Mouse (Mus musculus): ENCODE results near the gene Vps18. TPM values are rescaled to one million over a fixed set of nuclear protein-coding genes. Genes with fewer than 3 reads are reported as not detected.
A peak's percentile ranks its signal among the peaks of the same experiment; 100 is the strongest.

Vps18 gene
- polyA plus RNA-seq, 1 experiment from 2014 or later: 6.3 TPM

GRCm38 (mm10) chr2:119322587-119323300 is 34.2 kb downstream of the Vps18 start:
- Histone ChIP-seq H3K36me3 (ENCODE audit: control insufficient read depth, insufficient read depth) (no peaks in the 10 kb centered on the region), H3K4me2 (ENCODE audit: low read depth, low read length) (peak overlapping the region; percentile 63), H3K27me3 (ENCODE audit: control insufficient read depth, insufficient read depth, low read depth, low read length) (peaks cover 72% of the 10 kb centered on the region), H3K9ac (ENCODE audit: low read depth, low read length) (peak overlapping the region; percentile 42), H3K4me3 (ENCODE audit: low read depth, low read length) (peak overlapping the region; percentile 44), H3K27ac (ENCODE audit: low read length) (no peak overlapping the region), H3K9me3 (replicated peaks; ENCODE audit: control insufficient read depth, low read length) (no peaks in the 10 kb centered on the region), H3K4me1 (ENCODE audit: control insufficient read depth, low read depth, low read length) (peaks cover 54% of the 10 kb centered on the region)
- peak; percentile 57 for ATAC-seq (ENCODE audit: low read depth)
- 5% methylated on average over 39 of the region's 39 CpGs for WGBS (ENCODE audit: insufficient replicate concordance)

- Histone ChIP-seq H3K4me3 (ENCODE audit: low read depth, low read length) (peak overlapping the region; percentile 50), H3K4me2 (ENCODE audit: low read depth, low read length) (peak overlapping the region; percentile 56), H3K9ac (ENCODE audit: low read depth, low read length) (no peak overlapping the region), H3K9me3 (replicated peaks; ENCODE audit: control insufficient read depth, low read length) (no peaks in the 10 kb centered on the region), H3K36me3 (ENCODE audit: control insufficient read depth, insufficient read depth) (no peaks in the 10 kb centered on the region), H3K27me3 (ENCODE audit: control insufficient read depth, insufficient read depth, low read depth, low read length) (peaks cover 84% of the 10 kb centered on the region), H3K4me1 (ENCODE audit: control insufficient read depth, low read depth, low read length) (peaks cover 54% of the 10 kb centered on the region), H3K27ac (ENCODE audit: low read length) (no peak overlapping the region)
- 9% methylated on average over 32 of the region's 32 CpGs for WGBS (ENCODE audit: insufficient replicate concordance)
- ATAC-seq (ENCODE audit: low read depth): no peak
Observed at GRCm38 (mm10) chr2:119323866-119324575, 35.5 kb downstream of the Vps18 start.

GRCm38 (mm10) chr2:119324576-119325318 is 36.2 kb downstream of the Vps18 start:
- Histone ChIP-seq H3K9ac (ENCODE audit: low read depth, low read length) (no peak overlapping the region), H3K27ac (ENCODE audit: low read length) (no peak overlapping the region), H3K27me3 (ENCODE audit: control insufficient read depth, insufficient read depth, low read depth, low read length) (peaks cover 90% of the 10 kb centered on the region)

GRCm38 (mm10) chr2:119325568-119326143 is 37.1 kb downstream of the Vps18 start, which contains the start of gene Dll4:
Gene Dll4, plus strand, starts transcription at chr2:119325784.
- no peak within 1 kb of the TSS for H3K27ac ChIP-seq (ENCODE audit: low read length)
- H3K27me3 ChIP-seq (ENCODE audit: control insufficient read depth, insufficient read depth, low read depth, low read length): peaks cover 87% of the 10 kb centered on the region
- H3K9me3 ChIP-seq (replicated peaks; ENCODE audit: control insufficient read depth, low read length): no peaks in the 10 kb centered on the region
- peak within 1 kb of the TSS; percentile 50 for H3K4me3 ChIP-seq (ENCODE audit: low read depth, low read length)
- H3K9ac ChIP-seq (ENCODE audit: low read depth, low read length): no peak within 1 kb of the TSS; the same call in 1 of the 2 replicates
- ATAC-seq (ENCODE audit: low read depth): peak; percentile 38
- no peaks in the 10 kb centered on the region for H3K36me3 ChIP-seq (ENCODE audit: control insufficient read depth, insufficient read depth)
- WGBS (ENCODE audit: insufficient replicate concordance): 1% methylated on average over 33 of the region's 33 CpGs
- H3K4me2 ChIP-seq (ENCODE audit: low read depth, low read length): peak within 1 kb of the TSS; percentile 56
- peaks cover 54% of the 10 kb centered on the region for H3K4me1 ChIP-seq (ENCODE audit: control insufficient read depth, low read depth, low read length)

More at GRCm38 (mm10) chr2:119324576-119325318, 36.2 kb downstream of the Vps18 start:
- H3K4me2 ChIP-seq (ENCODE audit: low read depth, low read length): peak overlapping the region; percentile 56
- ATAC-seq (ENCODE audit: low read depth): no peak
- H3K36me3 ChIP-seq (ENCODE audit: control insufficient read depth, insufficient read depth): no peaks in the 10 kb centered on the region
- peak overlapping the region; percentile 50 for H3K4me3 ChIP-seq (ENCODE audit: low read depth, low read length)
- H3K9me3 ChIP-seq (replicated peaks; ENCODE audit: control insufficient read depth, low read length): no peaks in the 10 kb centered on the region
- WGBS (ENCODE audit: insufficient replicate concordance): 0% methylated on average over 32 of the region's 32 CpGs
- H3K4me1 ChIP-seq (ENCODE audit: control insufficient read depth, low read depth, low read length): peaks cover 58% of the 10 kb centered on the region

GRCm38 (mm10) chr2:119326161-119327101 is 37.9 kb downstream of the Vps18 start:
- H3K9me3 ChIP-seq (replicated peaks; ENCODE audit: control insufficient read depth, low read length): no peaks in the 10 kb centered on the region
- H3K36me3 ChIP-seq (ENCODE audit: control insufficient read depth, insufficient read depth): no peaks in the 10 kb centered on the region
- H3K27ac ChIP-seq (ENCODE audit: low read length): no peak overlapping the region
- H3K27me3 ChIP-seq (ENCODE audit: control insufficient read depth, insufficient read depth, low read depth, low read length): peaks cover 86% of the 10 kb centered on the region
- WGBS (ENCODE audit: insufficient replicate concordance): under 1% methylated on average over 61 of the region's 61 CpGs
- H3K4me1 ChIP-seq (ENCODE audit: control insufficient read depth, low read depth, low read length): peaks cover 47% of the 10 kb centered on the region
- peak overlapping the region; percentile 56 for H3K4me2 ChIP-seq (ENCODE audit: low read depth, low read length)
- no peak for ATAC-seq (ENCODE audit: low read depth)
- H3K4me3 ChIP-seq (ENCODE audit: low read depth, low read length): peak overlapping the region; percentile 50
- H3K9ac ChIP-seq (ENCODE audit: low read depth, low read length): no peak overlapping the region; the same call in 1 of the 2 replicates

- no peaks in the 10 kb centered on the region for H3K9me3 ChIP-seq (replicated peaks; ENCODE audit: control insufficient read depth, low read length)
- H3K27ac ChIP-seq (ENCODE audit: low read length): no peak overlapping the region
- WGBS (ENCODE audit: insufficient replicate concordance): under 1% methylated on average over 30 of the region's 30 CpGs
- H3K4me3 ChIP-seq (ENCODE audit: low read depth, low read length): peak overlapping the region; percentile 50
- no peak for ATAC-seq (ENCODE audit: low read depth)
- peak overlapping the region; percentile 56 for H3K4me2 ChIP-seq (ENCODE audit: low read depth, low read length)
- H3K36me3 ChIP-seq (ENCODE audit: control insufficient read depth, insufficient read depth): no peaks in the 10 kb centered on the region
- H3K27me3 ChIP-seq (ENCODE audit: control insufficient read depth, insufficient read depth, low read depth, low read length): peaks cover 83% of the 10 kb centered on the region
- H3K4me1 ChIP-seq (ENCODE audit: control insufficient read depth, low read depth, low read length): peaks cover 40% of the 10 kb centered on the region
- H3K9ac ChIP-seq (ENCODE audit: low read depth, low read length): no peak overlapping the region
Observed at GRCm38 (mm10) chr2:119327102-119327480, 38.6 kb downstream of the Vps18 start.

GRCm38 (mm10) chr2:119327942-119328526 is 39.5 kb downstream of the Vps18 start:
- H3K27ac ChIP-seq (ENCODE audit: low read length): no peak overlapping the region
- no peaks in the 10 kb centered on the region for H3K9me3 ChIP-seq (replicated peaks; ENCODE audit: control insufficient read depth, low read length)
- H3K36me3 ChIP-seq (ENCODE audit: control insufficient read depth, insufficient read depth): no peaks in the 10 kb centered on the region
- 30% methylated on average over 11 of the region's 11 CpGs for WGBS (ENCODE audit: insufficient replicate concordance)
- H3K9ac ChIP-seq (ENCODE audit: low read depth, low read length): no peak overlapping the region
- peaks cover 32% of the 10 kb centered on the region for H3K4me1 ChIP-seq (ENCODE audit: control insufficient read depth, low read depth, low read length)
- peaks cover 80% of the 10 kb centered on the region for H3K27me3 ChIP-seq (ENCODE audit: control insufficient read depth, insufficient read depth, low read depth, low read length)
- H3K4me3 ChIP-seq (ENCODE audit: low read depth, low read length): peak overlapping the region; percentile 4; the same call in 1 of the 2 replicates
- no peak overlapping the region; the same call in 1 of the 2 replicates for H3K4me2 ChIP-seq (ENCODE audit: low read depth, low read length)
- ATAC-seq (ENCODE audit: low read depth): no peak
